Mouse (Mus musculus): Measurements from ENCODE around the gene Rnf144b.

DNA sequence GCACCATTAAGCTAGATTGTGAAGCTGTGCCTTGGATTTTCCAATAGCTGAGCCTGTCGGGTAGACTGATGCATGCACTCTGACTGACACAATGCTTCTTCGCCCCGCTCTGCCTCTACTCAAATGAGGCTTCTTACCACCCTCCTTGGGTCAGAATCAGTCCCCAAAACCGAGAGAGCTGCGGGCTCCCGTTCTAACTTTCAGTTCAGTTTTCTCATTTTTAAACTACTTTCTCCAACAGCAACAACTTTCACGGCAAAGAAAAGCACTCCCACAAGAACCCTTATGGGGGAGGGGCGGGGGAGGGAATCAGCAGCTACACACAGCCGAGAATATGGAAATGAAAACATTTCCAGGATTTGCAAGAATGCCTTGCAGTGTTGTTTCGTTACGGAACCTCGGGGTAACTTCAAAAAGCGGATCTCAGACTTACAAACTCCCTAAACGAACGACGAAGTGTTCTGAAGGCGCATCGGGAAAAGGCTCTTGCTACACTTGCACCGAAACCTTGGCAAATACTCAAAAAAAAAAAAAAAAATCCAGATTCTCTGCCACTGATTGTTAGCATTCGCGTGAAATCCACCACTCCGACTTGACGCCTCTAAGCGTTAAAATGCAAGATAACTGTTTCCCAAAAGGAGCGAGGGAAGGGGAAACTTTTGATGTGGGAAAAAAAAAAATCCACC lies 17.5 kb upstream of the Rnf144b start:
- TF ChIP-seq CTCF (IDR thresholded peaks at IDR 0.05; ENCODE audit: extremely low read depth, insufficient read length, insufficient replicate concordance, low read depth, low read length) (no peak), POLR2A (IDR thresholded peaks at IDR 0.05; ENCODE audit: low read depth, low read length) (no peak)
